Mouse (Mus musculus): ENCODE results near the gene Smim6. TPM values are rescaled to one million over a fixed set of nuclear protein-coding genes. Genes with fewer than 3 reads are reported as not detected.

Gene Smim6
- polyA plus RNA-seq, 1 experiment from 2014 or later: 9.1 TPM

GRCm38 (mm10) chr11:115920110-115920818 lies 8.4 kb downstream of the Smim6 start:
- no peak overlapping the region for H3K4me2 ChIP-seq
- H3K9ac ChIP-seq: no peak overlapping the region
- H3K4me1 ChIP-seq: no peaks in the 10 kb centered on the region

DNA sequence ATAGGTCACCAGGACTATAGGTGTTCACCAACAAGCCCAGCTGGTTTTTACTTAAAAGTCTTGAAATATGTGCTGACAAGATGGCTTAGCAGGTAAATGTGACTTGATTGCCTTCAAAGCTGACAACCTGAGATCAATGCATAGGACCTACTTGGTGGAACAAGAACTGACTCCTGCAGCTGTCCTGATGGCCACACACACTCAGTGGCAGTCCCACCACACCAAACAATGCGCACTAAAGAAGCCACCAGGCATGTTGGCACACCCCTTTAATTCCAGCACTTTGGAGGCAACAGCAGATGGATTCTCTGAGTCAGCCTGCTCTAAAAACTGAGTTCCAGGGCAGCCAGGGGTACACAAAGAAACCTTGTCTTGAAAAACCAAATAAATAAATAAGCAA lies 10.2 kb downstream of the Smim6 start:
- Histone ChIP-seq H3K36me3 (peaks cover 52% of the 10 kb centered on the region), H3K27me3 (no peaks in the 10 kb centered on the region), H3K9ac (no peak overlapping the region), H3K4me3 (replicated peaks) (no peak overlapping the region), H3K9me3 (replicated peaks) (no peaks in the 10 kb centered on the region), H3K4me2 (no peak overlapping the region), H3K27ac (no peak overlapping the region), H3K4me1 (no peaks in the 10 kb centered on the region)
- no peak for ATAC-seq (replicated peaks; ENCODE audit: low FRiP score)
- 93% methylated on average over 1 of the region's 1 CpGs for WGBS

More at GRCm38 (mm10) chr11:115920110-115920818, 8.4 kb downstream of the Smim6 start:
- ATAC-seq (replicated peaks; ENCODE audit: low FRiP score): no peak
- H3K4me3 ChIP-seq (replicated peaks): no peak overlapping the region
- H3K9me3 ChIP-seq (replicated peaks): no peaks in the 10 kb centered on the region
- no peak overlapping the region for H3K27ac ChIP-seq
- H3K36me3 ChIP-seq: peaks cover 60% of the 10 kb centered on the region
- H3K27me3 ChIP-seq: no peaks in the 10 kb centered on the region
- 47% methylated on average over 6 of the region's 6 CpGs for WGBS

DNA sequence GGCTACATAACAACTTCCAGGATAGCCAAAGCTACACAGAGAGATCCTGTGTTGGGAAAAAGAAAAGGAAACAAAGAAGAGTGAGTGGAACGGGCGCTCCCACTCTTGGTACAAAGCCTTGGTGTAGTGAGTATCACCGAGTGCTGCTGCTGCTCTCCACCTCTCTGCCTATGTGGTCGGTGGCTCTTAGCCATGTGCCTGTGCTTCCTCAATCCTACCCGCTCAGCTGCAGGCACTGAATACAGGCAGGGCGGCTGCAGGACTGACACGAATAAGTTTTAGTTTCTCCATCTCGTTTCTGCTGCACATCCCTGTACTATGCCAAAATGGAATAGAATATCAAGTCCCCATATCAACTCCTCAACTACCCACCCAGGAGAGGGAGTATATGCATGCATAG lies 17.2 kb downstream of the Smim6 start:
- no peaks in the 10 kb centered on the region for H3K27me3 ChIP-seq
- peaks cover 36% of the 10 kb centered on the region for H3K36me3 ChIP-seq
- no peak for ATAC-seq (replicated peaks; ENCODE audit: low FRiP score)
- H3K4me1 ChIP-seq: peaks cover 13% of the 10 kb centered on the region
- H3K9ac ChIP-seq: no peak overlapping the region
- H3K27ac ChIP-seq: no peak overlapping the region
- no peak overlapping the region for H3K4me2 ChIP-seq
- WGBS: 86% methylated on average over 8 of the region's 8 CpGs
- H3K4me3 ChIP-seq (replicated peaks): no peak overlapping the region
- no peaks in the 10 kb centered on the region for H3K9me3 ChIP-seq (replicated peaks)

GRCm38 (mm10) chr11:115929818-115930217 lies 18.0 kb downstream of the Smim6 start:
- Histone ChIP-seq H3K27me3 (no peaks in the 10 kb centered on the region), H3K9me3 (replicated peaks) (no peaks in the 10 kb centered on the region), H3K27ac (no peak overlapping the region), H3K36me3 (peaks cover 30% of the 10 kb centered on the region), H3K4me3 (replicated peaks) (no peak overlapping the region), H3K9ac (no peak overlapping the region), H3K4me2 (no peak overlapping the region), H3K4me1 (peaks cover 21% of the 10 kb centered on the region)
- no peak for ATAC-seq (replicated peaks; ENCODE audit: low FRiP score)
- WGBS: 77% methylated on average over 2 of the region's 3 CpGs

GRCm38 (mm10) chr11:115931235-115931634 lies 19.4 kb downstream of the Smim6 start:
- Histone ChIP-seq H3K4me2 (no peak overlapping the region), H3K27ac (no peak overlapping the region), H3K27me3 (no peaks in the 10 kb centered on the region), H3K4me1 (peaks cover 23% of the 10 kb centered on the region), H3K9me3 (replicated peaks) (no peaks in the 10 kb centered on the region), H3K4me3 (replicated peaks) (no peak overlapping the region), H3K36me3 (peaks cover 33% of the 10 kb centered on the region), H3K9ac (no peak overlapping the region)
- ATAC-seq (replicated peaks; ENCODE audit: low FRiP score): no peak
- WGBS: 74% methylated on average over 3 of the region's 3 CpGs

DNA sequence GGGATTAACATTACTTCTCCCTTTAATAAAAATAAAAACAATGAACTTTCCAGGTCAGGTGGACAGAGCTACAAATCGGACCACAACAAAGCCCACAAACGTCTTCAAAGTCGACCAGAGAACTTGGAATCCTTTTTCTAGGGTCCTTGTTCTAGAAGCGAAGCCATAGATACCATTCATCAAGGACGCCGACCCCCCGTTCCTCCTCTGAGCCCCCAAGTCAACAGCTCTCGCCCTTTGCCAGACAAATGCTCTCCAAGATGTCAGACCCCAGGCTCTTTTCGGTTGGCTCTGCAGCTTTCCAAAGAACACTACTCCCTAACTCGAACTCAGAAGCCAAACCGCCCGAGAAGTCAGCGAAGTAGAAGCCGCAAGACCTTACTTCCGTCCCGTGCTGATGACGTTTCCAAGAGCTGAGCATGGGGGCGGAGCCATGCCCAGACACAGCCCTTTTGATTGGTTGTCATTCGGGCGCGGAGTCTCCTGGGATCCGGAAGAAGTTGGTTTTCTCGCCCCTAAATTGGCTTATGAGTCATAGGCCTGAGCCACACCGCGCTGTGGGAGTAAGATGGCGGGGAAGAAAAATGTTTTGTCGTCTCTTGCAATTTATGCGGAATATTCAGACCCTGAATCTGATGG lies 21.4 kb downstream of the Smim6 start, which contains the start of the genes Sap30bp and Recql5:
TSS of gene Sap30bp (plus strand) at position 175 of the 639 bp plus-strand sequence.
TSS of gene Recql5 (minus strand) at position 370 of the 639 bp plus-strand sequence.
- 1% methylated on average over 28 of the region's 28 CpGs for WGBS
- Histone ChIP-seq H3K9ac (peak within 1 kb of the TSS; percentile 81), H3K4me1 (peaks cover 23% of the 10 kb centered on the region), H3K4me3 (replicated peaks) (peak within 1 kb of the TSS; percentile 96), H3K4me2 (peak within 1 kb of the TSS; percentile 88), H3K27me3 (no peaks in the 10 kb centered on the region), H3K27ac (peak within 1 kb of the TSS; percentile 59; the same call in 1 of the 2 replicates), H3K9me3 (replicated peaks) (no peaks in the 10 kb centered on the region), H3K36me3 (peaks cover 33% of the 10 kb centered on the region)
- peak; percentile 99 for ATAC-seq (replicated peaks; ENCODE audit: low FRiP score)

GRCm38 (mm10) chr11:115933747-115934110 lies 21.9 kb downstream of the Smim6 start:
- peaks cover 32% of the 10 kb centered on the region for H3K36me3 ChIP-seq
- H3K27ac ChIP-seq: peak overlapping the region; percentile 59; the same call in 1 of the 2 replicates
- under 1% methylated on average over 16 of the region's 16 CpGs for WGBS
- H3K9me3 ChIP-seq (replicated peaks): no peaks in the 10 kb centered on the region
- H3K4me1 ChIP-seq: peaks cover 23% of the 10 kb centered on the region
- no peaks in the 10 kb centered on the region for H3K27me3 ChIP-seq
- peak overlapping the region; percentile 81 for H3K9ac ChIP-seq
- H3K4me2 ChIP-seq: peak overlapping the region; percentile 88
- peak overlapping the region; percentile 96 for H3K4me3 ChIP-seq (replicated peaks)
- ATAC-seq (replicated peaks; ENCODE audit: low FRiP score): peak; percentile 31

DNA sequence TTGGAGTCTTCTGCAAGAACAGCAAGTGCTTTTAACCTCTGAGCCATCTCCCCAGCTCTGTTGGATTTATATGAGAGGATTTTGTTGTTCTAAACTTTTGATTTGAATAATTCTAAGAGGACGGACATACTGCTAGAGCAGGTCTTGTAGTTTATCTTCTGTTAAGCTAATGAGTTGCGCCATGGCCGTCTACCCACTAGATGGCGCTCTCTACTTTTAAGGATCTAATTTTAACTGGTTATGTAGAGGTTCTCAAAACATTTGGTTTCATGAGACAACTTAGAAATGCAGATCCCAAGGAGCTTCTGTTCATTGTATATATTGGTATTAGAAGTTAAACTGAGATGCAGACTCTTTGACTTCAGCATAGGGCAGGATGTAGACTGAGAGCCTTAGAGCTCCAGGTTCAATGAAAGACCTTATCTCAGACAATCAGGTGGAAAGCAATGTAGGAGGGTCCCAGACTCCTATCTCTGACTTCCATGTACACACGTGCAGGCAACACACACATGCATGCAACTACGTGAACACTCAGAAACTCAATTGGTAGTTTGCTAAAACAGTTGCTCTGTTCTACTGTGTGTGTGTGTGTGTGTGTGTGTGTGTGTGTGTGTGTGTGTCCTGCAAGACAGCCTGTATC lies 28.0 kb downstream of the Smim6 start:
- peaks cover 2% of the 10 kb centered on the region for H3K4me1 ChIP-seq
- no peak overlapping the region for H3K4me3 ChIP-seq (replicated peaks)
- H3K27me3 ChIP-seq: no peaks in the 10 kb centered on the region
- H3K9ac ChIP-seq: no peak overlapping the region
- ATAC-seq (replicated peaks; ENCODE audit: low FRiP score): no peak
- no peak overlapping the region for H3K27ac ChIP-seq
- no peak overlapping the region for H3K4me2 ChIP-seq
- WGBS: 37% methylated on average over 6 of the region's 6 CpGs
- H3K9me3 ChIP-seq (replicated peaks): no peaks in the 10 kb centered on the region
- H3K36me3 ChIP-seq: peaks cover 88% of the 10 kb centered on the region

GRCm38 (mm10) chr11:115941980-115942379 lies 30.2 kb downstream of the Smim6 start:
- Histone ChIP-seq H3K27ac (no peak overlapping the region), H3K27me3 (no peaks in the 10 kb centered on the region), H3K9me3 (replicated peaks) (no peaks in the 10 kb centered on the region), H3K36me3 (peaks cover 95% of the 10 kb centered on the region), H3K4me2 (no peak overlapping the region), H3K4me1 (no peaks in the 10 kb centered on the region), H3K4me3 (replicated peaks) (no peak overlapping the region), H3K9ac (no peak overlapping the region)
- 78% methylated on average over 7 of the region's 7 CpGs for WGBS
- ATAC-seq (replicated peaks; ENCODE audit: low FRiP score): no peak

DNA sequence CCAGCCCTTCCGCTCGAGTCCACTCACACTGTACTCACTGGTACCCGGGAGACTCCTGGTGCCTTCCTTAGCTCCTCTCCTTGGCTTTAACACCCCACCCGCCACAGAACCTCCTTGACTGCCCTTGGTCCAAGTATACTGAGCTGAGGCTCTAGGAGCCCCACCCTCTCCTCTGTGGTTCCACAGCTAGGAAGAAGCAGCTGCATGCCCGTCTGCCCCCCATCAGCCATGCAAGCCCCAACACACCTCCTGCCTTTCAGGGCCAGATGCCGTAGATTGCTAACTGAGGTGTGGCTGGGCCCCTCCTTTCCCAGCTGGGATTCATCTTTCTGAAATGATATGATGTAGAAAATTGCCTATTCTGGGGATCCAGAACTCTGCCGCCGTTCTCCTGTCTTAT lies 33.4 kb downstream of the Smim6 start:
- WGBS: 88% methylated on average over 8 of the region's 8 CpGs
- Histone ChIP-seq H3K4me3 (replicated peaks) (no peak overlapping the region), H3K27ac (no peak overlapping the region), H3K4me2 (no peak overlapping the region), H3K9ac (no peak overlapping the region), H3K9me3 (replicated peaks) (no peaks in the 10 kb centered on the region), H3K27me3 (no peaks in the 10 kb centered on the region), H3K4me1 (no peaks in the 10 kb centered on the region), H3K36me3 (peaks cover 94% of the 10 kb centered on the region)
- ATAC-seq (replicated peaks; ENCODE audit: low FRiP score): no peak

DNA sequence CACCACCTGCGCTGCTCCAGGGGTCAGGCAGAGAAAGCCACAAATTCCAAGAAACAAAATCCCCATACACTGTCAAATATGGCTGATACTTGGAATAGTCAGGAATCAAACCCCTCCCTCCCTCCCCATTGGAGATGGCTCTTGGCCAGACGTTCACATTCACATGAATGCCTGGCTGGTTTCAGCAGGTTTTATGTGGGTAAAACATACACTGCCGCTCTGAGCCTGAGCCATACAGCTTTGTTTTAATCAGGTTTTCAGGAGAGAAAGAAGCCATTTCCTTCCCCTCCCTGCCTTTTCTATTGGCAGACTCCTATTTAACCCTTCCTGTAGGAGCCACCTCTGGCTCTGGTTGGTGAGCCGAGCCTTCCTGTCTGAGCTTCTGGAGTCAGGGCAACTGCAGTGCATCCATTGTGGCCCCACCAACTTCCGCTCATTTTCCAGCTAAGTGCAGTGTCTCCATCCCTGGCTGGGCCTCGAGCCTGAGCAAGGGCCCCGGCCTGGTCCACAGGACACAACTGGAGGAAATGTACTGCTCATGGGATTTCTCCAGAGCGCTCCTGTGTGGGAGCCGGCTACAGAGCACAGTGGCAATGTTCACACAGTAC lies 34.5 kb downstream of the Smim6 start:
- Histone ChIP-seq H3K36me3 (peaks cover 94% of the 10 kb centered on the region), H3K9me3 (replicated peaks) (no peaks in the 10 kb centered on the region), H3K4me2 (no peak overlapping the region), H3K9ac (no peak overlapping the region), H3K4me1 (no peaks in the 10 kb centered on the region), H3K27me3 (no peaks in the 10 kb centered on the region), H3K4me3 (replicated peaks) (no peak overlapping the region), H3K27ac (peak overlapping the region; percentile 41; the same call in 1 of the 2 replicates)
- 83% methylated on average over 9 of the region's 9 CpGs for WGBS
- no peak for ATAC-seq (replicated peaks; ENCODE audit: low FRiP score)

GRCm38 (mm10) chr11:115948316-115948715 lies 36.5 kb downstream of the Smim6 start:
- H3K36me3 ChIP-seq: peaks cover 95% of the 10 kb centered on the region
- 84% methylated on average over 9 of the region's 9 CpGs for WGBS
- no peak overlapping the region for H3K9ac ChIP-seq

More at GRCm38 (mm10) chr11:115948316-115948715, 36.5 kb downstream of the Smim6 start:
- Histone ChIP-seq H3K27me3 (no peaks in the 10 kb centered on the region), H3K27ac (no peak overlapping the region), H3K4me3 (replicated peaks) (no peak overlapping the region), H3K9me3 (replicated peaks) (no peaks in the 10 kb centered on the region), H3K4me1 (no peaks in the 10 kb centered on the region), H3K4me2 (no peak overlapping the region)
- no peak for ATAC-seq (replicated peaks; ENCODE audit: low FRiP score)
